Mouse (Mus musculus) monocyte, adult 5-6 weeks (primary cell): ENCODE results near the gene Ucp1. TPM values are rescaled to one million over a fixed set of nuclear protein-coding genes. Genes with fewer than 3 reads are reported as not detected.

Experiments used
- ATAC-seq: fragments of 153-309, 156-312 bp; replicated peaks from 2 replicates; pipeline ENCODE4 v1.8.0; 2017; ENCODE audit warnings: mild to moderate bottlenecking; ENCODE audit not compliant: low TSS enrichment, insufficient number of reproducible peaks, severe bottlenecking, poor library complexity, low FRiP score
- total RNA-seq: library from RNA; stranded (forward); fragments of 200-1000, 200-491, 200-594 nt; gene quantifications from 3 replicates; pipeline ENCODE4 v1.2.3, GENCODE M21; 2017

Gene Ucp1
- total RNA-seq, 1 experiment from 2014 or later, result not detected

DNA sequence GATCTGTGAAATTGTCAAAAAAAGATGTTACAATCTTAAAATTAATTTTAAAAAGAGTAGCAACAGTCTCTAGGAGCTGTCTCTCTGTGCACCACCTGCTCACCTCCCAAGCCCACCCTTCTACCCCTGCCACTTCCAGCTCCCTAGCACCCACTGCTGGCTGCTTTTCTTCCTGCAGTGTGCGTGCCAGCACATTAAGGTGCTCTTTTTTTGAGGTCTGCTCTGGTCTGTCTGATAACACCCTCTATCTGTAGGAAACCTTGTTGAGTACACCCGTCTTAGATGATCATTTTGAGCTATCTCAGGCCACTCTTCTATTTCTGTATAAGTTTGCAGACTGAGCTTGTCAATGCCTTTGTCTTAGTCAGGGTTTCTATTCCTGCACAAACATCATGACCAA is 32.9 kb downstream of the Ucp1 start:
- ATAC-seq, result no peak

DNA sequence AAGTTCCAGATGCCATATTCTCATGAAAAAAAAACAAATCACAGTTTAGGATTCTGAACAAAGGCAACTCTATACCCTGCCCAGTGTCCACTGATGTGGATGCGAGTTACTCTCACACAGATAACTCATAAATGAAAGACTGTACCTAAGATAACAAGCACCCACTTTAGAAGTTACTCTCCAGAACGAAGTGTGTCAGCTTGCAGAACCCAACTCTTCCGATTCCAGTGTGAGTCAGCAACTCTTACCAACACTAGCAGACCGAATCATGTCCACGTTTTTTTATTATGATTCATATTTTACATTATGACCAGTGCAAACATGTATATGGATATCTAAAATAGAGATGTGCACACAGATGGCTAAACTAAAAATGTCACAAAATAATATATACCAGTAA is 37.7 kb downstream of the Ucp1 start:
- ATAC-seq, result no peak

DNA sequence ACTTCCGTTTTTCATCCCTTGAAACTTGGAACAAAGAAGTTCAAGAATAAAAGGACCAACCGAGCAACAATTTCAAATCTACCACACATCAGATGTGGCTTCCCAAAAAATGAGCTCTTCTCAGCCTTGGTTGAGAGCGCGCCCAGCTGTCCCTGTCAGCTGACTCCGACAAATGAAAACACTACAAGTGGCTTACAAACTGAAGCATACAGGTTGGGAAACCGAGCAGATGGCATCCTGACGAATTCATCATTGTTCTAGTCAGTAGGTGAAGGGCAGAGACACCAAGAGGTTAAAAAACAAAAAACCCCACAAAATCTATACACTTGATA is 41.4 kb downstream of the Ucp1 start:
- ATAC-seq, result no peak

DNA sequence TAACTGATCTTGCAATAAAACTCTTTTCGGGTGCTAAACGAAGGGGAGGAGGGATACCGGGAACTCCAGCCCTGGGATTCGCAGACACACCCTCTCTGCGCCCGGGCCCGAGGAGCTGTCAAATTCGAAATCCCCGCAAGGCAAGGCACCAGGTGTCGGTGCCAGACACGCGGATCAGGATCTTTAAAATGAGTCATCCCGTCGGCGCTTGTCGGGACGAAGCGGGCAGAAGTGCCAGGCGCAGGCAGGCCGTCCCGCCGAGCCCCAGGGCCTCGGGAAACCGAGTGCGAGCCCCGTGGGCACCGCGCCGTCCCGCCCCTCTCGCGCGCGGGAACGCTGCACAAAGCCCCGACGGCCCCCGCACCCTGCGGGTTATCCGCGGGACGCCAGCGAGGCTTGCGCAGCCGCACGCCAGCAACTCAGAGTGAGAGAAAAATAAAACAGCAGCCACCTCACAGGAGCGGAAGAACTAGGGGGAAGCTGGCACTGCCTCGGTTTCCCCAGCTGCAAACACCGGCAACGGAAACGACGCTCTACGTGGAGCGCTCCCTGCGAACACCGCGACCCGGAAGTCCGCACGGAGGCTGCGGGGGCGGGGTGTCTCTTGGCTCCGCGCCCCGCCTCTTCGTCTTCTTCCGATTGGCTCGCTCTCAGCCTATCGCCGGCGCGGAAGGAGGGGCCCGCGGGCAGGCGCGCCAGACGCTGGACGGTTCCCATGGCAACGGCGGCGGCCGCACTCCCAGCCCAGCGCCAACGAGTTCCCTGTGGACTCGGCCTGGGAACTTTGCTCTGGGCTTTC is 41.9 kb downstream of the Ucp1 start, which contains the start of gene Elmod2:
Gene Elmod2, minus strand, starts transcription at position 588 of the 799 bp plus-strand sequence.
- peak; percentile 99 for ATAC-seq

DNA sequence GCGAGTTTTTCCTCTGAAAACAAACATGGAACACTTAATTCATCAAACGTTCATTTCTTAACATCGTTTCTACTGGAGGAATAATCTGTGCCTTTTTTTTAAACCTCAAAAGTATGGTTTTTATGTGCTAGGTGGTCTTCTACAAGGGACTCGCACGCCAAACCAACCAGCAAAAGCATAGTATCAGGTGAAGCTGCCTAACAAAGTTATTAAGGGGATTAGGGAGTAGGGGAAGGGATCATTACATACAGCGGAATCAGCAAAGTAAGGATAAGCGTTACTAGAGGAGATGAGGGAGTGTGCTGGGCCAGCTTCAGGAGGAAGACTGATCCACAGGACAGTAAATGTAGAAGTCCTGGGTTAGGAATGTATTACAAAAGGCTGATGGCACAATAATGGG is 42.7 kb downstream of the Ucp1 start:
- ATAC-seq, result no peak

DNA sequence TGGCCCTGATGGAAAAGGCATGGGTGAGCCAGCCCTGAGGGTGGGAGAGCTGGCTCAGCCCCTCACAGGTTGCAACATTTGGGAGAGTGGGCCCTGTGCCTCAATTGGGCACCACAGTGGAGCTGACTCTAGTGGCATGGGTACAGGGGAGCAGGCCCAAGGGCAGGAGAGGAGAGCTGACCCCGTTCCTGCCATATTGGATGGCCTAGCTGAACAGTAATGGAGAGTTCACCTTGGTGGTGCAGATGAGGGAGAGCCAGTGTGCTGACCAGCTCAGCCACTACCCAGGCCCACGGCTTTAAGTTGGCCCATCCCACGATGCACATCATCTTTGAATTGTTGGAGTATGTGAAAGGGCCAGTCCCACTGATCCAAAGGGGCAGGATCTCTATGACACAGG is 51.9 kb downstream of the Ucp1 start:
- ATAC-seq, result no peak

DNA sequence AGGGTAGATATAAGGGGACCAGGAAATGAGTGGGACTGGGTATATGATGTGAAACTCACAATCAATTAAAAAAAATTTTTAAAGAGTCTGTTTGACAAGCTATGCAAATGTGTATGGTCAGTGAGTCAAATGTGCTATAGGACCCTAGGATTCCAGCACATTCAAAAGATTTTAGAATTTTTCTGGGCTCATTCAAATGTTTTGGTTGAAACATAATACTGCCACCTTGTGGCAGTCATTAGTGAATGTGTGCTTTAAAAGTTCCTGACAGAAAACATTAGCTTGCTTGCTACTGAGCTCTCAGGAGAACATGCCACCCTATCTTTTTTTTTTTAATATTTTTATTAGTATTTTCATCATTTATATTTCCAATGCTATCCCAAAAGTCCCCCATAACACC is 52.5 kb downstream of the Ucp1 start:
- ATAC-seq, result no peak

Other genes starting within 250 kb of the Ucp1 start
- 13.9 to 21.4 TPM (median 17.8 TPM) in 3 replicates for gene Tbc1d9, start 125.0 kb upstream of the Ucp1 start, total RNA-seq
- gene Gm10645, start 124.2 kb upstream of the Ucp1 start, total RNA-seq, result 0.87 to 2.1 TPM (median 2.0 TPM) in 3 replicates
- 23.5 to 34.4 TPM (median 29.3 TPM) in 3 replicates for gene Elmod2, start 42.1 kb downstream of the Ucp1 start, total RNA-seq
- gene Mgat4d, start 58.1 kb downstream of the Ucp1 start, total RNA-seq, result not detected in 3 replicates
- gene Clgn, start 99.5 kb downstream of the Ucp1 start, total RNA-seq, result 0.29 TPM in 1 of 3 replicates, not detected in the others
- 9.6 to 22.6 TPM (median 21.2 TPM) in 3 replicates for gene Scoc, start 168.0 kb downstream of the Ucp1 start, total RNA-seq
- gene Olfr370, start 245.4 kb downstream of the Ucp1 start, total RNA-seq, result not detected in 3 replicates